Mouse (Mus musculus) spleen, adult 2 months (tissue): ENCODE measurements at regions not wholly inside any gene's neighbourhood (a gene's known extent, or its start where the extent isn't known, plus 50 kb on each side); places are given as distances from the start of the nearest gene placed in this dataset.

ENCODE experiments used
- CTCF ChIP-seq: fragments of 200-500 bp; IDR thresholded peaks from 2 replicates; pipeline ENCODE4 v1.5.1; 2011; ENCODE audit warnings: mild to moderate bottlenecking, inconsistent platforms; ENCODE audit not compliant: insufficient read depth, insufficient read length, insufficient replicate concordance; ENCODE audit errors: extremely low read depth
- POLR2A ChIP-seq: fragments of 200-500 bp; IDR thresholded peaks from 2 replicates; pipeline ENCODE4 v1.6.1; 2011; ENCODE audit warnings: low read depth, low read length, inconsistent platforms

DNA sequence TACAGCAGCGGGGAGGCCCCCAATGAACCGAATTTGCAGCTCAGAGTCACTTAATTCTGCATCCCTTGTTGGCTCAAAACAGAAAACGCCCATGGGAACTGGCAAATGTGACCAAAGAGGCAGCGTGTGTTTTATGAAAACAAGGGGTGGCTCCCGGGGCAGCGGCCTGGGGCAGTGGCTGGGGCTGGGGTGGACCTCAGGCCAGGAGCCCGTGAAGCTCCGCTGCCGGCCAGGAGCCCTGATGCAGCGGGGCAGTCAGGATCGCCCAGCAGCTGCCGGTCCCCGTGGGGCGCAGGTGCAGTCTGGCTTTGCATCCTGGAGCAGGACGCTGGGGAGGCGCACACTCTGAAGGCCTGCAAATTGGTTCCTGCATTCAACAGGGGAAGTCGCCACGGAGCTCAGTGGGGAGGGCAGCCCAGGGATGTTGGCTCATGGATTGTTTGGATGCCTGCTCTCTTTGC lies 104.4 kb upstream of the Gm9887 start:
- no peak for TF ChIP-seq POLR2A
- TF ChIP-seq CTCF = no peak
